Mouse (Mus musculus) right cerebral cortex, adult 2 months (tissue): ENCODE results near the gene Rxrb.
A peak's percentile ranks its signal among the peaks of the same experiment; 100 is the strongest.

Experiments
- DNase-seq, 2 experiments: peaks; one replicate each; pipeline ENCODE4 v3.0.0; 2021 to 2022; ENCODE audit warnings: low spot score in 2 of 2

The Rxrb gene

DNA sequence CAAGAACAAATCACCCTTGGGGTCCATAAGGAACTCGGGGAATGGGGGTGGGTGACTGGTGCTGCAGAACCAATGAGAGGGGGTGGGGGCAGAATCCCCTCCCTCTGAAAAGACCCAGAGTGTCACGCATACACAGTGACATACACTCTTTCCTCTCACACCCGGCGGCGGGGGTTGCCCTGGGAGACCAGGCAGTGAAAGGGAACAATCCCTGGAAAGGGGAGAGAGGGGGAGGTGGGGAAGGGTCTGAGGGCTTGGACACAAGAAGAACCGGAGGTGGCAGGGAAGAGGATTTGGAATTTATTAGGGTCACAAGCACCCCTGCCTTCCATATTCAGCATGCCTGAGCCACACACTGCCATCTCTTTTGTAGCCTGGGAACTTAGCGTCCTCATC, 5.9 kb upstream of the Rxrb start:
- DNase-seq: no peak

DNA sequence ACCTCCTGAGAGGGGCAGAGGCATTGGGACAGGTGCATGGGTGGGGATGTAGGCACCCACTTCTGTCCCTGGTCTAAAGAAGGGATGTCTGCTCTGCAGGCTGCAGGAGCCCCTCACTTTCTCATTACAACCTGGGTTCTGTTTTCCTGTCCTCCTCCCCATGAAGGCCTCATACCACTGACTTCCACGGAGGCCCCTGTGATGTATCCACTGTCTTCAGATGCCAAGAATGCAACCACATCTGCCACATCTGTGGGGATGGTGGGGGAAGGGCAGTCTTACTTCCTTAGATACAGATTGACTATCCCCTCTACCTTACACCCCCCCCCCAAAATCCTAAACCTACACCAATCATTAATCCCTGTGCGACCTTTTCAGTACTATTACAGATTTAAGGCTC, 5.4 kb upstream of the Rxrb start:
- no peak for DNase-seq

DNA sequence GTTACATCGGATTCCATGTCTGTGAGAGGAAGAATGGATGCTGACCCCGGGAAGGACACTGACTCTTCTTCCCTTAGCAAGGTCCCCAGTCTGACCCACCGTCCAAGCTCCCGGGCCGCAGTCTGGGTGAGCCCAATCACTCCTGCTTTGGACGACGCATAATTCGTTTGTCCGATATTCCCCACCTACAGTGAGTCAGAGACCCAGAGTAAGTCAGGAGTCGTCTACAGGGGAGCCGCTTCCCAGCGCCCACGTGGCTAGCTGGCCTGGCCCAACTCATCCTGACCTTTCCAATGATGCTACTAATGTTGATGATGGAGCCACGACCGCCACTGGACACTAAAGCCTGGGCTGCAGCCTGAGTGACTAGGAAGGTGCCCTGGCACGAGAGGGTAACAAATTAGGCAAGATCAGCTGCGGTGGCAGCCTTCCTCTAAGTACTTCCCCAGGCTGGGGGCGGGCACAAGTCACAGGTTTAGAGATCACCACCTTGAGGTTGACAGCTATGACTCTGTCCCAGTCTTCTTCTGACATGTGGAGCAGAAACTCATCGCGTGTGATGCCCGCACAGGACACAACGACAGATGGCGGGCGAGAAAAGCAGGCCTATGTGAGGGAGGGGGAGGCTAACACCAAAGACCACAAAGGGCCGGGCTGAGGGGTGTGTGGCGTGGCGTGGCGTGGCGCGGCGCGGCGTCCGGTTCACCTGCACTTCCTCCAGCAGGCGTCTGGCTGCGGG, 4.5 kb upstream of the Rxrb start:
- no peak for DNase-seq

DNA sequence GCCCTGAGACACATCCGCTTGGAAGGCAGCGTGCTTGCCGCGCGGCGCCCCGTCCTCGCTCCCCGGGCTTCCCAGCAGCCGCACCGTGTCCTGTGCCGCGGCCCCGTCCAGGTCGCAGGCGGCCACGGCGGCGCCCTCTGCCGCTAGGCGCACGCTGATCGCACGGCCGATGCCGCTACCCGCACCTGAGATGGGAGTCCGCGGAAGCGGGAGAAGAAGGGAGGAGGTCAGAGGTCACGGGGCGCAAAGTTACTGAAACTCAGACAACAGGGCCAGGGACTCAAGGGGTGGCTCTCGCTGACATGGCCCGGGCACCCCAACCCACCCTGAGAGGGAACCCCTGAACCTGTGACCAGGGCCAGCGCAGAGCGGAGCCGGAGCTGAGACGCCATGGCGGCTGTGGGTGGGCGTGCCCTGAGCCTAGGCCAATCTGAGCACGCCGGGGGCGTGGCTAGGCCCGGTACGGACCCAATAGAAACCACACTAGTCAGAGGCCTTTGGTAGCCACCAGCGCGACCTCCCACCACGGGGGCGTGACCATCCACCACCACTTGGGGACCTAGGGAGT, 3.9 kb upstream of the Rxrb start, which contains the start of gene H2-Ke6:
Gene H2-Ke6 (minus strand): TSS at position 405 of the 568 bp plus-strand sequence.
- peak; percentile 87 to 93 for DNase-seq

DNA sequence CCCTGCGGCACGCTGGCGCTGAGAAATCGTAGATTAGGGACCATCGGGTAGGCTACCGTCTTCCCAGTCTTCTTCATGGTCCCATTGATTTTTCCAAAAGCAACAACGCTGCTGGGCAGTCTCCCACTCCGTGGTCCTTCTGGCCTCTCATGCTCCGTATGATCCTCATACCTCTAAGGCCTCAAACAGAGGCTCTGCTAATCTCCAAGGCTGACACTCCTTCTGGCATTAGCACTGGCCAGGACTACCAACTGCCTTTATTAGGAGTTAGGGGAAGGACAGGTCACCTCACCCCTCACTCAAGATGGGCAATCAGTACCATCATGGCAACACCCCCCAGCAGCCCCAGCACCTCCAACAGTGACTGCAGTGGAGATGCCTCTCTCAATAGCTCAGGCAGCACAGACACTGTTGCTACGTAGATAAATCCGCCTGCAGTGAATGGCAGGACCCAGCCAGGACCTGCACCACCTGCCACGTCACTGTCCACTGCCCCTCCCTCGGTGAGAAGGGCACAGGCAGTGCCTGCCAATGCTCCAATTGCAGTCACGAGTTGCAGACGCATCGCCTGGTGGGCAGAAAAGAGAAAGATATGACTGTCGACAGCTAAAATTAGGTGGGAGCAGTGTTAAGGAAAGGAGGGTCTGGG, 3.0 kb upstream of the Rxrb start:
- no peak for DNase-seq

DNA sequence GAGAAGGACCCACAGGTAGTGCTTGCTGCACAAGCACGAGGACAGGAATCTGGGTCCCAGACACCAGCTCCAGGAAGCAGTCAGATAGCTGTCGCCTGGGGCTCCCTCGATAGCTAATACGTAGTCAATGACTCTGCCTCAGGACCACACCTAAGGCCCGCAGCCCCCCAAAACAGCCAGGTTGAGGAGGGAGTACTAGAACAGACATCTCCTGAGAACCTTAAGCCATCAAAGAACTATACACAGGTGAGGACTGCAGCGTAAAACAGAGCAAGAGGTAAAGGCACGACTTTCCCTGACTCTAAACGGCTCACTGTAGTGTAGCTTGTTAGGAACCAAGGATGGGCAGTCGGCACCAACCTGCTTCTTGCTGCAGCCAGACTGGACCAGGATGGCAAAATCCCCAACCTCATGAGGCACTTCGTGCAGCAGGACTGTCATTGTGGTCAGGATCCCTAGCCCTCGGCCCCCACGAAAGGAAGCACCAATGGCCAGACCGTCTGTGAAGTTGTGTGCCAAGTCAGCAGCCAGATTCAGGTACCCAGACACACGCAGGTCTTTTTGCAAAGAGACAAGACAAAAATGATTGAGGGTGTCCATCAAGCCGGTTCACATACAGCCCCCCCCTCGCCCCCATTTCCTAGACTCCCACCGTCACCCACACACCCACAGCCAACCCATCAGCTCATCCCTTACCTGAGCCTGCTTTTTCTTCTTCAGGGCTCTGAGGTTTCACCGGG, 2.3 kb upstream of the Rxrb start:
- DNase-seq: no peak

DNA sequence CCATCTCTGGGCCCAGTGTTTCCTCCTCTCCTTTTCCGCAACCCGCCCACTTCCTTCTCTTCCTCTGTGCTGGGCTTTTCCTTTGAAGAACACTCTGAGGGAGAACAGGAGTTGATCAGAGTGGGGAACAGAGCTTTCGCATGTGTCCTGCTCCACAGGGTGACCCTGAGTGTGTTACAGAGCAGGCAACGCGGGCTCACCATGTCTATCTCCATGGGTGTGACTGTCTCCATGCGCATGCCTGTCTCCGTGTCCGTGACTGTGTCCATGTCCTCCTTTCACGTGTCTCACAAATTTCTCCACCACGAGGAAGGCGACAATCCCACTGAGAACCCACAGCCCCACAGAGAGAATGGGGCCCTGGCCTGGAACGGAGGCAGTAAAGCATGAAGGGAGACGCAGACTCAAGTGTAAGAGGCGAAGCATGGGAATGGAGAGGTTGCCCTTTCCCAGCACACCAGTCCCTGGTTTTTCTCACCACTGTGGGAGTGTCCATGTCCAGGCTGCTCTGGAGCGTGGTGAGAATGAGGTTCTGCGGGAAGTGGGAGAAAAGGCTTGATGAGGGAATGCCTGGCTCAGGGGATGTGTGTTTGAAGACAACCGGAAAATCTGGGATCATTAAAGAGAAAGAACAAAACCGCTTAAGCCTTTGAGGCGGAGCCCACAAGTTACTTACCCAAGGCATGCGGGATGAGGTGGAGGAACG, 1.6 kb upstream of the Rxrb start:
- DNase-seq: no peak

DNA sequence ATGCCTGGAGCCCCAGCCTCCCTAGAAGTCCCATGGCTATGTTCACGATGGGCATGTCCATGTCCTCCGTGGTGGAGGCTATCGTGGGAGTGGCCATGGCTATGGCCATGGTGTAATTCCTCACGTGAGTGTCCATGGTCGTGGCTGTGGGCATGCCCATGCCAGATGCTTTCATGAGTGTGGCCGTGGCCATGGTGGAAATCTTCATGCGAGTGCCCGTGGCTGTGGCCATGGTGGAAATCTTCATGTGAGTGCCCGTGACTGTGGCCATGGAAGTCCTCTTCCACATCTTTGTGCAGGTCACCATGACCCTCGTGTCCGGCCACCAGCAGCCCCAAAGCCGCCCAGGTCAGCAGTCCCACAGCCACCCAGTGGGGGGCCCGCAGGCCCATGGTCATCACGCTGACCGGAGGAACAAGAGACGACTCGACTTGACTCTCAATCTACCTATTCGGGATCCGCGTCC, 718 bp upstream of the Rxrb start:
- no peak for DNase-seq

DNA sequence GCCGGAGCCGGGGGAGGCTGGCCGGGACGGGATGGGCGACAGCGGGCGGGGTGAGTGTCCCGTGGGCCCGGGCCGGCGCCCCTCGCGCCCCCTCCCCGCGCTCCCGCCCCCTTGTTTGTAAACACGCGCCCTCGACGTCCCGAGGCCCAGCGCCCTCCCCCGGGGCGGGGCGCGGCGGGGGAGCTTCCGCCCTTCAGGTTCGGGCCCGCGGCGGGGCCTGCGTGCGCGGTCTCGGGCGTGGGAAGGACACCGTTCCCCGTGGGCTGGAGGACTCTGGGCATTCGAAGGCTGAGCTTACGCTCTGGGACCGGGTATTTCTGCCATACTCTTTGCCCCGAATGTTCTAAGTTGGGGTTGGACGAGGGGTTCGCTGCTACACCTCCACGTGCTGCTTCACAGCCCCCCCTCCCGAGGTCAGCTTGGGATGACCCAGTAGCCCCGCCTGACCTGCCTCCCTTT, 591 bp downstream of the Rxrb start:
- no peak for DNase-seq

DNA sequence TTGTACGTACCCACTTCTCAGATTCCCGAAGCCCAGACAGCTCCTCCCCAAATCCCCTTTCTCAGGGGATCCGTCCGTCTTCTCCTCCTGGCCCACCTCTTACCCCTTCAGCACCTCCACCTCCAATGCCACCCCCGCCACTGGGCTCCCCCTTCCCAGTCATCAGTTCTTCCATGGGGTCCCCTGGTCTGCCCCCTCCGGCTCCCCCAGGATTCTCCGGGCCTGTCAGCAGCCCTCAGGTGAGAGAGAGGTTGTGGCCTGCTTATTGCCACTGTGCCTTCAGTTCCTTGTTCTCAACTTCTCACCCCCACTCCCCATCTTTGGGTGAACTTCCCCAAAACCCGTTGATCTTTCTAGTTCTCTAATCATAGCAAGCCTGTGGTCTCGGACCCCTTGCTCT, 1.2 kb downstream of the Rxrb start:
- DNase-seq: no peak

DNA sequence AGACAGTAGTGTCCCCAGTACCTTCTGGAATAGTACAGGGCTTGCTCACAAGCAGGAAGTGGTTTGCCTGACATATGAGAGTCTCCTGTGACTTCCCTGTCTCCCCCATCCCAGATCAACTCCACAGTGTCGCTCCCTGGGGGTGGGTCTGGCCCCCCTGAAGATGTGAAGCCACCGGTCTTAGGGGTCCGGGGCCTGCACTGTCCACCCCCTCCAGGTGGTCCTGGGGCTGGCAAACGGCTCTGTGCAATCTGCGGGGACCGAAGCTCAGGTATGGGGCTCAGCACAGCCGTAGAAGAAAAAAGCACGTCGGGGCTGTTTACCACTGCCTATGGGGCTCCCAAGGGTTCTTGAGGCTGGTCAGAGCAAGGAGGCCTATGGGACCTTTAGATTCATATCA, 1.8 kb downstream of the Rxrb start:
- no peak for DNase-seq

DNA sequence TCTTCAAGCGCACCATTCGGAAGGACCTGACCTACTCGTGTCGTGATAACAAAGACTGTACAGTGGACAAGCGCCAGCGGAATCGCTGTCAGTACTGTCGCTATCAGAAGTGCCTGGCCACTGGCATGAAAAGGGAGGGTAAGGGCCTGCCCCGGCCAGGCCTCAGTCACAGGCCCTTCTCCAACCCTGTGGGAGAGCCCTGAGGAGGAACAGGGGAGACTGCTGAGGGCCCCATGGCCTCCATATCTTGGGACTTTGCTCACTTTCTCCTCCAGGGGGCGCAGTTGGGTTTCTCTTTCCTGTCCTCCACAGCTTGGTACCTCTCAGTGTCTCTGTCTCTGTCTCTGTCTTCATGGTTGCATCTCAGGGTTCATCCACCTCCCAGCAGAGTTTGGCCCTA, 2.5 kb downstream of the Rxrb start:
- no peak for DNase-seq

DNA sequence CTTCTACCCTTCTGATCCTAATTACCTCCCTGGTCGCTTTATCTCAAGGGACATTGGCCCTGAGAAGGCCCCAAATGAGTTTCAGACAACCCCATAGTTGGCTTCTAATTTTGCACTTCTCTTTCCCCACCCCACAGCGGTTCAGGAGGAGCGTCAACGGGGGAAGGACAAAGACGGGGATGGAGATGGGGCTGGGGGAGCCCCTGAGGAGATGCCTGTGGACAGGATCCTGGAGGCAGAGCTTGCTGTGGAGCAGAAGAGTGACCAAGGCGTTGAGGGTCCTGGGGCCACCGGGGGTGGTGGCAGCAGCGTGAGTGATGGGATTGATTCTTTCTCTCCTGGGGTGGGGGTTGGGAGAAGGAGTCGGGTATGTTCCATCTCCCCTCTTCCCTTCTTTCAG, 3.9 kb downstream of the Rxrb start:
- DNase-seq: no peak

DNA sequence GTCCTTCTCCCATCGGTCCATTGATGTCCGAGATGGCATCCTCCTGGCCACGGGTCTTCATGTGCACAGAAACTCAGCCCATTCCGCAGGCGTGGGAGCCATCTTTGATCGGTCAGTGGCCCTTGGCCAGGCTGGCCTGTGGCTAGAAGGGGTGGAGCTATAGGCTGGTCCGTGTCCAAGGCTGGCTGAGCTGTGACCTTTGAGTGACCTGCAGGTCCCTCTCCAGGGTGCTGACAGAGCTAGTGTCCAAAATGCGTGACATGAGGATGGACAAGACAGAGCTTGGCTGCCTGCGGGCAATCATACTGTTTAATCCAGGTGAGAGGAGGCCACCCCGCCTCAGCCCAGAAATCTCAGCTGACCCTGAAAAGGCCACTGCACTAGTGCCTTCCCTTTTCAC, 5.0 kb downstream of the Rxrb start:
- DNase-seq: no peak

DNA sequence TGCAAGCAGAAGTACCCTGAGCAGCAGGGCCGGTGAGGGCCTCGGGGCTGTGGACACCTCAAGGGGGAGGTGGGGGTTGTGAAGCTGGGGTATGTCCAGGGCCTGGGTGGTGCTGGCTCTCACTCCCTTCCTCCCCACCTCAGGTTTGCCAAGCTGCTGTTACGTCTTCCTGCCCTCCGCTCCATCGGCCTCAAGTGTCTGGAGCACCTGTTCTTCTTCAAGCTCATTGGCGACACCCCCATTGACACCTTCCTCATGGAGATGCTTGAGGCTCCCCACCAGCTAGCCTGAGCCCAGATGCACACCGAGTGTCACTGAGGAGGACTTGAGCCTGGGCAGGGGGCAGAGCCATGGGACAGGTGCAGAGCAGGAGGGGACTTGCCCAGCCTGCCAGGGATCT, 5.6 kb downstream of the Rxrb start:
- no peak for DNase-seq

DNA sequence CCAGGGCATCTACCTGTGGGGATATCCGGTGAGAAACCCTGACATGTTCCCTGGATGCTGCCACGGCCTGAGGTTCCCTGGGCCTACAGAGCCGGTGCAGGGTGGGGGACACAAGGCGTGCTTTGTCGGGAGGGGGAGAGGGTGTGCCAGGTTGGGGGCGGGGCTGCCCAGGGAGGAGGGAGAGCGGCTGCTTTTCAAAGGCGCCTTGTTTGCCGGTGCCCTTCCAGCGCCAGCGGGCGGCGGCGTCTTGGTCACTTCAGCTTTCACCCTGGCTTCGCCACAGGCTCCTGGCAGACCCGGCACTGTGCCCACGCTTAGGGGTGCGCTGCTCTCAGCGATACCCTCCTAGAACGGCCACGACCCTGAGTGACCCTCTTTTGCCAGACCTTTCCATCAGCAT, 6.8 kb downstream of the Rxrb start:
- no peak for DNase-seq

DNA sequence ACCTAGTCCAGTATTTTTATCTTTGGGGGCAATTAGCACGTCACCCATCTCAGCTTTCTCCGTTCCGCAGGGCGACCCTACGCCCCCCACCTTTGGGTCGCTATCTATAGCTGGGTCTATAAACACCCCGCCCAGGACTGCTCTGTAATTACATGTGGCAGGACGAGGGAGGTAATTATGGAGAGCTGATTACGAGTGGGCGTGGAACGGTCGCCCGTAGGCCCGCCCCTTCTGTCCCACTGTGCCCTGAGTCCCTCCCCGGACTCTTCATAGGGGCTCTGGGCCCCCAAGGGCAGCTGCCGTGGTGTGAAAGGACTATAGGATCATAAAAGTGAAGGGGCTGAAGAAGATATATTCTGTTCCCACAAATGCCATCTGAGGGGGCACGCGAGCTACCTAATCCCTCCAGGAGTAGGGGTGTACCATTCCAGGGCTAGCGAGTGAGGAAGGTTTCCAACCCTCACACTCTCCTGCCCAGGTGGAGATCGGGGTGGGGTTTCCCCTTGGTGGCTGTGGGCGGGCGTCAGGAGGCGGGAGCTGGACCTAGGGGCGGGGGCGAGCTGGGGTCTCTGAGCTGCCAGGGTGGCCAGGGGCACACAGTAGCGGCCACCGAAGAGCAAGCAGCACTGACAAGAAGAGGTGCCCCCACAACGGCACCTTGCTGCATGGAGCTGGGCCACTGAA, 7.4 kb downstream of the Rxrb start, which contains the start of gene Col11a2:
Gene Col11a2 (plus strand): TSS at position 560 of the 684 bp plus-strand sequence.
- no peak for DNase-seq

DNA sequence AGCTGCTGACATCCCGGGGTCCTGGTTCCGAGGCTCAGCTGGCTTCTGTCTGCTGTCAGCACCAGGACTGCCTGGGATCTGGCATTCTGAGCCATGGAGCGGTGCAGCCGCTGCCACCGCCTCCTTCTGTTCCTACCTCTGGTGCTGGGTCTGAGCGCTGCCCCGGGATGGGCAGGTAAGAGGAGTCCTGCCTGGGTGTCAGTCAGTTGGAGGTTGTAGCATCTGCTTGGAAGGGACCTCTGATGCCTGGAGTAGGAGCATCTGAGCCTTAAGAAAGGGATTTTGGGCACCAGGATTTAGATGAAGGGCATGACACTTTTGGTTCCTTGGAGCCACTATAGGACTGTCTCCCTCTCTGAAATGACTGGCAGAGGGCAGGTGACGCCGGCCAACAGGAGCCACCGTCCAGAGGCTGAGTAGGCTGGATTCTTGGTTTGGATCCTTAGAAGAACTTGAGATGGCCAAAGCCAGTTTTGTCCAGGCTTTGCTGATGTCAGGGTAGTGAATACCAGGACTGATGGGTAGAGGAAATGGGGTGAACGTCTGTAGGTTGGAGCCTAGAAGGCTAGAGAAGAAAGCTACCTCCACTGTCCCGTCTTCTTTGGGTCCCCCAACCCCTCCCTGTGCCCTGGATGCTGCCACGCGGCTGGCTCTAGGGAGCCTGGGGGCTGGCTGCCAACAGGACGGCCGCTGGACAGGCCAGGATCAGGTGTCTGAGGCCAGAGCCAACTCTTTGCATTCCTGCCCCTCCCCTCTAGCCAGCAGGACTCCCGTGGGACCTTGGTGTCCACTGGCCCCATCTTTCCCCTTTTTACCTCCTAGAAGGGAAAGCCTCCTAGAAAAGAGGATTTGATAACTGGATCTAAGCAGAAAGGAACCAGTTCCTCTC, 8.2 kb downstream of the Rxrb start:
- no peak for DNase-seq

DNA sequence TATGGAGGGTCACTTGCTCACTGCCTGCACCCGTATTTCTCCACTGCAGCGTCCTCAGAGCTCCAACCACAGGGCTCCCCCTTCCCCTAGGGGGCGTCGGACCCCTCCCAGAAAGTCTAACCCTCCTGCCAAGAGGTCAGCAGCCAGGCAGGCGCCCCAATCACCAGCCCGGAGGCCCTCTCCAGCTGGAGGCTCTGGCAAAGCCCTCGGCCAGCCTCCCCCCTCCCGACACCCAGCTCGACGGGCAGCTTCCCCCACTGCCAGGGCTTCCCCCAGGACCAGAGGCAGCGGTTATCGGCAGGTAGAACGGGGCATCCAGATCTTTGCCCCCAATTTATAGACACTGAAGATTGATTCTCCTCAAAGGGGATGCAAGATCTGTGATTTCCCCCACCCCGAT, 14.3 kb downstream of the Rxrb start:
- no peak for DNase-seq
